In the genomic region with DNA sequence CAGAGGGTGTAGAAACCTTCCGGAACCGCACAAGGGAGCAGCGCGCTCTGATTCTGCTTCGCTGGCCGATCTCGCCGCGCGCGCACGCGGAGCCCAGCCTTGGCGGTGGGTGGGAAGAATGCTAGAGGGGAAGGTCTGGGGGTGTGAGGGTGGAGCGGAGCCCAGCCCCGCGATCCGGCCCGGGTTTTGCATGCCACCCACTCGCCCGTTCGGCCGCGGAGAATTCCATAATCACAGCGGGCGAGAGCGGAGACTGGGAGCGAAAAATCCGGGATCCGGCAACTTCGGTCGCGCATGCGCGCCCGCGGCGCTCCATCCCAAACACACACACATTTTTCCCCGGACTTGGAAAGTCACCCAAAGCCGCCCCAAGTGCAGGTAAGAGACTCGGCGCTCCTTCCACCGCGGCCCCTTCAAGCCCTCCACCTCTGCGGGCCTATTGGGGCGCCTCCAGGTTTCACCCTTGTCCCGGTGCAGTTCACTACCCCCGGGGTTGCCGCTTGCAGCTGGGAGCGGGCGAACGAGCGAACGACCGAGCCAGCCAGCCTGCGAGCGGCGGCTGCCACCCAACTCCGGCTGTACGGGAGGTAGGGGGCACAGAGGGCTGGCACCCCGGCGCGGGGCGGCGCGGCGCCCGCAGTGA, we compare ENCODE assay signal across 9 mouse cellular contexts. TPM values are rescaled to one million over a fixed set of nuclear protein-coding genes. Genes with fewer than 3 reads are reported as not detected.
DNase-seq lines count a peak whose midpoint lies in the region; ATAC-seq and TF ChIP-seq lines count a peak whose summit lies in the region.
"Had no signal": no experiment of that assay in that cellular context is flagged by ENCODE, and none has a peak within 500 bp of the region (broad histone marks: within the 10 kb centered on the region; RNA-seq: fewer than 3 reads in every experiment).

Casz1 (plus strand) TSS at position 293 of the 643 bp plus-strand sequence.

- H3K4me1 ChIP-seq in hindbrain, embryonic 14.5 days (replicated peaks; ENCODE audit: control insufficient read depth, insufficient read depth, low read length) = peaks cover 15% of the 10 kb centered on the region
- peaks cover 8% of the 10 kb centered on the region for H3K4me1 ChIP-seq in lung, postnatal 0 days (ENCODE audit: insufficient read depth, low read depth, low read length)

- TF ChIP-seq CTCF in lung, postnatal 0 days (IDR thresholded peaks at IDR 0.05) = peak; percentile 29

- H3K36me3 ChIP-seq in hindbrain, embryonic 14.5 days (replicated peaks; ENCODE audit: control insufficient read depth, insufficient read depth) = no peaks in the 10 kb centered on the region
- H3K36me3 ChIP-seq in lung, postnatal 0 days (ENCODE audit: insufficient read depth, low read length) = no peaks in the 10 kb centered on the region

- no peak within 1 kb of the TSS for H3K27ac ChIP-seq in hindbrain, embryonic 14.5 days
- H3K27ac ChIP-seq in lung, postnatal 0 days (ENCODE audit: low read length) = peak within 1 kb of the TSS; percentile 68

- DNase-seq in adipocyte (ENCODE audit: low spot score) = peak; percentile 15
- DNase-seq in cerebellum, postnatal 36 days = peak; percentile 79 to 81
- peak; percentile 88 for DNase-seq in gastrocnemius, adult 18-20 months (ENCODE audit: low spot score)
- peak; percentile 89 for DNase-seq in hindbrain, embryonic 14.5 days (ENCODE audit: low spot score)
- peak; percentile 83 to 89 for DNase-seq in layer of hippocampus, postnatal 25 days (ENCODE audit: extremely low spot score in 1 of 2, low spot score in 1 of 2)
- peak; percentile 97 for DNase-seq in lung, postnatal 0 days (ENCODE audit: low spot score)
- DNase-seq in retina, postnatal 7 days (ENCODE audit: low read depth, low spot score) = peak; percentile 91
- DNase-seq in c-Kit-positive CD71-positive TER-119-positive erythroid progenitor cells, embryonic 14.5 days (ENCODE audit: low spot score) = no peak

- under 1% methylated on average over 68 of the region's 68 CpGs for WGBS in hindbrain, embryonic 14.5 days
- 4% methylated on average over 68 of the region's 68 CpGs for WGBS in lung, postnatal 0 days

- peak within 1 kb of the TSS; percentile 78 for H3K4me2 ChIP-seq in hindbrain, embryonic 14.5 days (replicated peaks)
- H3K4me2 ChIP-seq in lung, postnatal 0 days (replicated peaks; ENCODE audit: low read depth, low read length) = peak within 1 kb of the TSS; percentile 98

- H3K27me3 ChIP-seq in hindbrain, embryonic 14.5 days (ENCODE audit: control insufficient read depth, insufficient read depth, low read length) = peaks cover 66% of the 10 kb centered on the region
- H3K27me3 ChIP-seq in lung, postnatal 0 days (replicated peaks; ENCODE audit: insufficient read depth, low read length) = peaks cover 21% of the 10 kb centered on the region

- peak within 1 kb of the TSS; percentile 35 for H3K9ac ChIP-seq in hindbrain, embryonic 14.5 days
- H3K9ac ChIP-seq in lung, postnatal 0 days (replicated peaks; ENCODE audit: low read depth) = peak within 1 kb of the TSS; percentile 54

- ATAC-seq in hindbrain, embryonic 14.5 days (ENCODE audit: low FRiP score) = peak; percentile 85
- ATAC-seq in lung, postnatal 0 days = peak; percentile 90

- H3K4me3 ChIP-seq in hindbrain, embryonic 14.5 days (replicated peaks; ENCODE audit: low read length) = peak within 1 kb of the TSS; percentile 42
- H3K4me3 ChIP-seq in lung, postnatal 0 days (ENCODE audit: low read depth, low read length) = peak within 1 kb of the TSS; percentile 69
- H3K4me3 ChIP-seq: erythroblast, embryonic 14.5 days had no signal

- H3K9me3 ChIP-seq in hindbrain, embryonic 14.5 days (ENCODE audit: control insufficient read depth, low read length) = no peaks in the 10 kb centered on the region
- H3K9me3 ChIP-seq in lung, postnatal 0 days (ENCODE audit: low read length) = no peaks in the 10 kb centered on the region

- TF ChIP-seq EP300 in lung, postnatal 0 days (IDR thresholded peaks at IDR 0.05) = 0 out of 2 replicates have a peak, but pooled peaks have one; percentile 12

RNA-seq across cellular contexts. Expression of gene Casz1, which starts in this region (rescaled TPM):
- total RNA-seq in gastrocnemius, adult 18-20 months (2021) = 10 to 100 TPM; 37.9 to 44.4 TPM
- polyA plus RNA-seq in hindbrain, embryonic 14.5 days (2014; fragmentation: Nextera tagmentation; extraction: Ambion mirVana) = 6.6 and 7.1 TPM in 2 replicates
- under 1 TPM; 0.49 to 0.75 TPM for total RNA-seq in layer of hippocampus, postnatal 25 days (2021)
- polyA plus RNA-seq in lung, postnatal 0 days (2015; fragmentation: Nextera tagmentation; extraction: Ambion mirVana) = 9.7 and 10.3 TPM in 2 replicates

Comparison
In these comparisons a context has a peak if more than half of its experiments do, and no peak if none do; other contexts are left out.
1. RNA of gene Casz1 (total RNA-seq): 37.9 to 44.4 TPM in gastrocnemius, adult 18-20 months; 0.49 to 0.75 TPM in layer of hippocampus, postnatal 25 days; every median in the first group is over 10 times any median in the second.
2. Peak in DNase-seq in layer of hippocampus, postnatal 25 days; RNA of the gene not detected or under 1 TPM.